In the genomic region with DNA sequence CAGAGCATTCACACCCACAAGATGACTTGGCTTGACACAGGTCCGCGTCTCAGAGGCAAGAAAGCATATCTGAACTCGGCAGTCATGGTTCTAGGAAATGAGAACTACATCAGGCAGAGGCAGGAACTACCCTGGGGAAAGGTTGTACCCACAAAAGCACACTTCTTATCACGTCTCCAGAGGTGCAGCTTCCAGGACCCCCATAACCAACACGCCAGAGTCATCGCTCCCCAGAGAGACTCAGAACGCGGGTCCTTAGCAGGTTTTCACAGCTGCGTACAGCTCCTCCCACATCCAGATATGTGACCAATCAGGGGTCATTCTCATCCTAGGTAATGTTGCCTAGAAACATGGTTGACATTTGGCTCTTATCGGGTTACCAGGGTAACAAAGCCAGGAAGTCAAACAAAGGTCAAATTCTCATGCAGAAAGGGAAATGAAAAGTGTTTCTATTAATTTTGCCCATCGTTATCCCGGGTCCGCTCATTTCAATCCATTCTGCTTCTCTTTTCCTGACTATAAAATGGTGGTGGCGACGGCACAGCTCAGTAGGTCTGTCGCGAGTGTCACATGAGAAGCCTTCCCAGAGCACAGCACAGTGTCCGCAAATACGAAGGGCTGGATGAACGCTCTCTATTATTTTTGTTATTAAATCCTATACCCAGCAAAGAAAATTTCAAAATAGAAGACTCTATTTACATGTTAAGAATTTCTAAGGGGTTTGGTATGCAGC, we compare ENCODE assay signal across 8 mouse cellular contexts. TPM values are rescaled to one million over a fixed set of nuclear protein-coding genes. Genes with fewer than 3 reads are reported as not detected.
A peak's percentile ranks its signal among the peaks of the same experiment; 100 is the strongest.
DNase-seq lines count a peak whose midpoint lies in the region; ATAC-seq and TF ChIP-seq lines count a peak whose summit lies in the region.

No protein-coding gene starts in this region.

- ATAC-seq in embryonic facial prominence, embryonic 14.5 days (ENCODE audit: low read depth) = no peak
- ATAC-seq in hindbrain, embryonic 11.5 days (ENCODE audit: low FRiP score) = peak; percentile 75
- peak; percentile 87 for ATAC-seq in liver, postnatal 0 days

- H3K9me3 ChIP-seq in embryonic facial prominence, embryonic 14.5 days (ENCODE audit: control insufficient read depth, low read length) = no peaks in the 10 kb centered on the region
- no peaks in the 10 kb centered on the region for H3K9me3 ChIP-seq in hindbrain, embryonic 11.5 days (ENCODE audit: control insufficient read depth, low read length)
- no peaks in the 10 kb centered on the region for H3K9me3 ChIP-seq in liver, postnatal 0 days (ENCODE audit: low read length)

- 19% methylated on average over 20 of the region's 20 CpGs for WGBS in embryonic facial prominence, embryonic 14.5 days
- WGBS in hindbrain, embryonic 11.5 days = 28% methylated on average over 20 of the region's 20 CpGs
- 33% methylated on average over 20 of the region's 20 CpGs for WGBS in liver, postnatal 0 days (ENCODE audit: insufficient replicate concordance)

- intact Hi-C loops in gastrocnemius, adult 2 months (cut with DNase I) = loop anchor here (10.0 kb wide), 1 partner anchor 344 kb away; no protein-coding TSS in a partner anchor

- H3K4me1 ChIP-seq in embryonic facial prominence, embryonic 14.5 days (ENCODE audit: control insufficient read depth, insufficient read depth, low read length) = no peaks in the 10 kb centered on the region; the same call in 1 of the 2 replicates
- no peaks in the 10 kb centered on the region for H3K4me1 ChIP-seq in hindbrain, embryonic 11.5 days (replicated peaks; ENCODE audit: control insufficient read depth, insufficient read depth, low read length)
- H3K4me1 ChIP-seq in liver, postnatal 0 days (ENCODE audit: insufficient read depth) = peaks cover 4% of the 10 kb centered on the region; the same call in 1 of the 2 replicates

- no peaks in the 10 kb centered on the region for H3K36me3 ChIP-seq in embryonic facial prominence, embryonic 14.5 days (ENCODE audit: control insufficient read depth, insufficient read depth, low read length)
- no peaks in the 10 kb centered on the region for H3K36me3 ChIP-seq in hindbrain, embryonic 11.5 days (ENCODE audit: control insufficient read depth, insufficient read depth, low read length)
- H3K36me3 ChIP-seq in liver, postnatal 0 days (replicated peaks; ENCODE audit: insufficient read depth, low read length) = peaks cover 41% of the 10 kb centered on the region

- no peak for DNase-seq in gastrocnemius, adult 2 months
- no peak for DNase-seq in gastrocnemius, postnatal 4 days (ENCODE audit: low spot score in 2 of 2)
- DNase-seq in MEL-GATA-1-ER (ENCODE audit: extremely low read depth, low read depth) = peak; percentile 99
- peak; percentile 28 for DNase-seq in embryonic facial prominence, embryonic 14.5 days (ENCODE audit: low spot score)
- peak; percentile 53 for DNase-seq in hindbrain, embryonic 11.5 days (ENCODE audit: low spot score)
- DNase-seq in liver, postnatal 0 days = peak; percentile 36
- DNase-seq in retina, postnatal 1 day = peak; percentile 62
- DNase-seq in right cerebral cortex, postnatal 14 days = no peak

- H3K4me2 ChIP-seq in embryonic facial prominence, embryonic 14.5 days (ENCODE audit: low read depth, low read length) = peak overlapping the region; percentile 54
- peak overlapping the region; percentile 25 for H3K4me2 ChIP-seq in hindbrain, embryonic 11.5 days (replicated peaks; ENCODE audit: low read depth, low read length)
- peak overlapping the region; percentile 54 for H3K4me2 ChIP-seq in liver, postnatal 0 days (ENCODE audit: low read depth, low read length)

- no peak overlapping the region for H3K9ac ChIP-seq in embryonic facial prominence, embryonic 14.5 days (ENCODE audit: low read depth, low read length)
- no peak overlapping the region for H3K9ac ChIP-seq in hindbrain, embryonic 11.5 days (ENCODE audit: low read depth, low read length)
- H3K9ac ChIP-seq in liver, postnatal 0 days (replicated peaks) = no peak overlapping the region

- peak overlapping the region; percentile 54 for H3K4me3 ChIP-seq in gastrocnemius, adult 2 months
- peak overlapping the region; percentile 25 for H3K4me3 ChIP-seq in embryonic facial prominence, embryonic 14.5 days (ENCODE audit: low read depth, low read length)
- H3K4me3 ChIP-seq in hindbrain, embryonic 11.5 days (ENCODE audit: low read depth, low read length) = peak overlapping the region; percentile 17; the same call in 1 of the 2 replicates
- H3K4me3 ChIP-seq in liver, postnatal 0 days (ENCODE audit: low read depth, low read length) = peak overlapping the region; percentile 12; the same call in 1 of the 2 replicates

- peak; percentile 68; the same call in 1 of the 2 replicates for TF ChIP-seq EP300 in liver, postnatal 0 days (IDR thresholded peaks at IDR 0.05; ENCODE audit: low read depth)

- TF ChIP-seq CTCF in gastrocnemius, adult 2 months (IDR thresholded peaks at IDR 0.05) = no peak
- no peak for TF ChIP-seq CTCF in liver, postnatal 0 days (IDR thresholded peaks at IDR 0.05; ENCODE audit: low read depth)

- no peaks in the 10 kb centered on the region for H3K27me3 ChIP-seq in embryonic facial prominence, embryonic 14.5 days (replicated peaks; ENCODE audit: control insufficient read depth, insufficient read depth, low read length)
- H3K27me3 ChIP-seq in hindbrain, embryonic 11.5 days (ENCODE audit: control insufficient read depth, insufficient read depth, low read length) = no peaks in the 10 kb centered on the region
- H3K27me3 ChIP-seq in liver, postnatal 0 days (ENCODE audit: insufficient read depth, low read length) = no peaks in the 10 kb centered on the region

- H3K27ac ChIP-seq in gastrocnemius, adult 2 months = no peak overlapping the region
- no peak overlapping the region for H3K27ac ChIP-seq in embryonic facial prominence, embryonic 14.5 days (replicated peaks; ENCODE audit: low read depth, low read length)
- no peak overlapping the region for H3K27ac ChIP-seq in hindbrain, embryonic 11.5 days (ENCODE audit: low read depth, low read length)
- H3K27ac ChIP-seq in liver, postnatal 0 days (ENCODE audit: low read depth) = no peak overlapping the region

RNA-seq across cellular contexts. Expression of a gene that starts 47.3 kb away (rescaled TPM):
- 10 to 100 TPM; 63.3 to 68.4 TPM for total RNA-seq in gastrocnemius, adult 2 months (2021)
- total RNA-seq in gastrocnemius, postnatal 4 days (2021) = 100 to 1,000 TPM; 115 to 127 TPM
- 172 and 180 TPM in 2 replicates for polyA plus RNA-seq in embryonic facial prominence, embryonic 14.5 days (2014; fragmentation: Nextera tagmentation; extraction: Ambion mirVana)
- 108 and 151 TPM in 2 replicates for polyA plus RNA-seq in hindbrain, embryonic 11.5 days (2014; fragmentation: Nextera tagmentation; extraction: Ambion mirVana)
- 45.8 and 49.2 TPM in 2 replicates for polyA plus RNA-seq in liver, postnatal 0 days (2015; fragmentation: Nextera tagmentation; extraction: Ambion mirVana)

Comparison
In these comparisons a context has a peak if more than half of its experiments do, and no peak if none do; other contexts are left out.
1. DNase-seq: peak in MEL-GATA-1-ER (single experiment), embryonic facial prominence, embryonic 14.5 days (single experiment), hindbrain, embryonic 11.5 days (single experiment), liver, postnatal 0 days (single experiment) and retina, postnatal 1 day (single experiment); none in gastrocnemius, adult 2 months (single experiment), gastrocnemius, postnatal 4 days (0 of 2) and right cerebral cortex, postnatal 14 days (single experiment).
2. Peak in every context shown above with its lines, with median percentiles within 50 percentile points of each other: H3K4me3 ChIP-seq and H3K4me2 ChIP-seq.